Mouse (Mus musculus) hindbrain, postnatal 0 days (tissue): ENCODE measurements around the gene Olfr56. TPM values are rescaled to one million over a fixed set of nuclear protein-coding genes. Genes with fewer than 3 reads are reported as not detected.

ENCODE experiments used
- ATAC-seq: fragments of 200-750 bp; cut with Nextera tagmentation; 2 replicates; pipeline ENCODE4 v1.8.0; 2017; ENCODE audit warnings: mild to moderate bottlenecking, moderate TSS enrichment, moderate library complexity
- DNase-seq: peaks from one replicate; pipeline ENCODE4 v3.0.0-alpha.2; 2015; ENCODE audit warnings: low spot score
- H3K27ac ChIP-seq: fragments of 300-500 bp; sonication (generic); 2 replicates; pipeline ENCODE4 v1.5.1; 2014; ENCODE audit warnings: mild to moderate bottlenecking
- H3K27me3 ChIP-seq: fragments of 300-500 bp; sonication (generic); 2 replicates; pipeline ENCODE4 v1.6.1; 2014; ENCODE audit warnings: low read length, mixed read lengths; ENCODE audit not compliant: insufficient read depth
- H3K36me3 ChIP-seq: fragments of 300-500 bp; sonication (generic); 2 replicates; pipeline ENCODE4 v1.6.1; 2014; ENCODE audit warnings: low read length, mixed read lengths; ENCODE audit not compliant: insufficient read depth
- H3K4me1 ChIP-seq: fragments of 300-500 bp; sonication (generic); 2 replicates; pipeline ENCODE4 v1.6.1; 2014; ENCODE audit warnings: antibody characterized with exemption, low read length, mixed read lengths; ENCODE audit not compliant: insufficient read depth
- H3K4me2 ChIP-seq: fragments of 300-500 bp; sonication (generic); 2 replicates; pipeline ENCODE4 v1.6.1; 2014; ENCODE audit warnings: low read depth, mild to moderate bottlenecking, low read length, moderate library complexity, mixed read lengths
- H3K4me3 ChIP-seq: fragments of 300-500 bp; sonication (generic); 2 replicates; pipeline ENCODE4 v1.5.1; 2014; ENCODE audit warnings: low read length
- H3K9ac ChIP-seq: fragments of 300-500 bp; sonication (generic); replicated peaks from 2 replicates; pipeline ENCODE4 v1.6.1; 2014; ENCODE audit warnings: mild to moderate bottlenecking, low read length, moderate library complexity, mixed read lengths
- H3K9me3 ChIP-seq: fragments of 300-500 bp; sonication (generic); 2 replicates; pipeline ENCODE4 v1.6.1; 2016; ENCODE audit warnings: low read length, mixed read lengths
- CTCF ChIP-seq: IDR thresholded peaks from 2 replicates; pipeline ENCODE4 v1.5.1; 2016; ENCODE audit warnings: antibody characterized with exemption, control low read depth, low read depth
- WGBS: fragments of 180-500 bp; shearing (Covaris S2); extraction: QIAGEN DNeasy Blood & Tissue Kit; methylation state at CpG from one replicate; pipeline ENCODE4 v1.1.7; 2014; 5-methylcytosine and 5-hydroxymethylcytosine counted together
- polyA plus RNA-seq: library from polyadenylated mRNA; unstranded; fragments of >200 nt; fragmentation: Nextera tagmentation; extraction: Ambion mirVana; gene quantifications from 2 replicates; pipeline ENCODE4 v1.2.1, GENCODE M21; 2015
- total RNA-seq: library from RNA; depleted of rRNA; stranded (reverse); fragments of >200 nt; gene quantifications from 2 replicates; pipeline ENCODE4 v1.2.3, GENCODE M21; 2014

Olfr56 gene
- total and polyA plus RNA-seq, 2 experiments from 2014 or later = 0.16 TPM; not detected in 1

DNA sequence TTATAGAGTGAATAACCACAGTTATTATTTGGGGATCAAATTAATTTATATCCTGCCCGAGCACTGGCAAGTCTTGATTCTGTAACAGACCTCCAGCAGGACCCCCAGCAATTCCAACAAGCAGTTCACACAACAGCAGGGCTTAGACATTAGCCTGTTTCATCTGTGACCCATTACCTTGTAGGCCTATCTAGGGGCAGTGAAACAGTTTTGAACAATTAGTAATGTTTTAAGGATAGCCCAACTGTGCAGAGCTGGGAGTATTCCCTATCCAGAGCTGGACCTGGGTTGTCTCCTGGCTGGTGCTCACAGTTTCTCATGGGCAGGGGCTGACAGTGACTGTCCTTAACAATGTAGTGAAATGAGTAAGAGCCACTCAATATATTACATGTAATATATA lies 98.3 kb downstream of the Olfr56 start:
- DNase-seq = no peak
- TF ChIP-seq CTCF = no peak
- H3K27ac ChIP-seq = no peak overlapping the region

DNA sequence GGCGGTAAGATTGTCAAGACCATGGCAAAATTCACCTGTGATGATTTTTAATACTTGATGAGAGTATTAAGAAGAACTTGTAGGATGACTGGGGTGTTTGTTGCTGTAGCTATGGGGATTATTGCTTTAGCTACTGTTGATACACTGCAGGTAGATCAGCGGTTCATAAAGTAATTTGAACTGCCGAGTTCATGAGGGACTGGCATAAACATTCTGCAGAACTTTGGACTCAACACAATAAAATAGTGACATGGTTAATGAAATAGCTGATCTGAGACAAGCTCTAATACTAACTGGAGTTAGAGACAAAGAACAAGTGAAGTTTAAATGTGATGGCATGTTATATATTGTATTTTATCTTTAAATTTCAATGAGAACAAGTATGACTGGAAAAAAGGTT lies 100.0 kb downstream of the Olfr56 start:
- 90% methylated on average over 3 of the region's 3 CpGs for WGBS
- Histone ChIP-seq H3K36me3 (no peaks in the 10 kb centered on the region), H3K4me2 (no peak overlapping the region), H3K27me3 (no peaks in the 10 kb centered on the region), H3K9ac (no peak overlapping the region), H3K9me3 (no peaks in the 10 kb centered on the region), H3K4me3 (no peak overlapping the region), H3K4me1 (no peaks in the 10 kb centered on the region), H3K27ac (no peak overlapping the region)
- TF ChIP-seq CTCF = no peak
- ATAC-seq (no peak), DNase-seq (no peak)

More for the DNA sequence above, 98.3 kb downstream of the Olfr56 start:
- H3K9me3 ChIP-seq = no peaks in the 10 kb centered on the region
- H3K4me3 ChIP-seq = no peak overlapping the region
- no peak overlapping the region for H3K9ac ChIP-seq
- H3K4me1 ChIP-seq = no peaks in the 10 kb centered on the region
- no peaks in the 10 kb centered on the region for H3K36me3 ChIP-seq
- no peak overlapping the region for H3K4me2 ChIP-seq
- ATAC-seq = no peak
- no peaks in the 10 kb centered on the region for H3K27me3 ChIP-seq
- 72% methylated on average over 1 of the region's 1 CpGs for WGBS

GRCm38 (mm10) chr11:49080636-49081035 lies 101.9 kb downstream of the Olfr56 start:
- 83% methylated on average over 1 of the region's 1 CpGs for whole genome bisulfite sequencing
- TF ChIP-seq CTCF = no peak
- ATAC-seq (no peak), DNase-seq (no peak)
- Histone ChIP-seq H3K27me3 (no peaks in the 10 kb centered on the region), H3K4me2 (no peak overlapping the region), H3K9ac (no peak overlapping the region), H3K4me1 (no peaks in the 10 kb centered on the region), H3K9me3 (no peaks in the 10 kb centered on the region), H3K36me3 (no peaks in the 10 kb centered on the region), H3K27ac (no peak overlapping the region), H3K4me3 (no peak overlapping the region)

DNA sequence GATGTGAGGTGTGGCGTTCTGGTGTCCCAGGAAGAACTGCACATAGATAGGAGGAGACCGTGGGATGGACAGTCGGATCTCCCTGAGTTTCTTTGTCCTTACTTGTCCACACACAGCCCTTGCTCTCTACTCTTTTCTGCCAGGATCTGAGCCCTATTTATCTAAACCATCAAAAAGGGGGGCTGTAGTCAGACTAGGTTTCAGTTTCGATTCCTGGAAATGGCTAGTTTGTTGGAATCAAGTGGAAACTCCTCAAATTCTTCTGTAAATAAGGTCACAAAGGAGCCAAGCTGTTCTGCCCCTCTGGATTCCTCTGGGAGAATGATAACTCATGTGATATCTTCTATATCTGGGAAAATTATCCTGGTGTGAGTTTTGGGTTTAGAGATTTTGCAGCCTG lies 102.7 kb downstream of the Olfr56 start:
- no peaks in the 10 kb centered on the region for H3K36me3 ChIP-seq
- H3K9me3 ChIP-seq = no peaks in the 10 kb centered on the region
- no peak for DNase-seq
- H3K27me3 ChIP-seq = no peaks in the 10 kb centered on the region
- H3K27ac ChIP-seq = no peak overlapping the region
- 85% methylated on average over 4 of the region's 4 CpGs for WGBS
- H3K4me2 ChIP-seq = no peak overlapping the region
- ATAC-seq = no peak
- no peak overlapping the region for H3K4me3 ChIP-seq
- no peaks in the 10 kb centered on the region for H3K4me1 ChIP-seq
- no peak overlapping the region for H3K9ac ChIP-seq
- TF ChIP-seq CTCF = no peak

GRCm38 (mm10) chr11:49081886-49082285 lies 103.2 kb downstream of the Olfr56 start:
- WGBS = 71% methylated on average over 3 of the region's 3 CpGs
- H3K36me3 ChIP-seq = no peaks in the 10 kb centered on the region
- H3K9ac ChIP-seq = no peak overlapping the region
- ATAC-seq (no peak), DNase-seq (no peak)
- H3K4me1 ChIP-seq = no peaks in the 10 kb centered on the region
- H3K4me3 ChIP-seq = no peak overlapping the region
- no peak for TF ChIP-seq CTCF
- H3K4me2 ChIP-seq = no peak overlapping the region
- H3K27ac ChIP-seq = no peak overlapping the region
- H3K9me3 ChIP-seq = no peaks in the 10 kb centered on the region
- no peaks in the 10 kb centered on the region for H3K27me3 ChIP-seq

GRCm38 (mm10) chr11:49083146-49083545 lies 104.5 kb downstream of the Olfr56 start:
- WGBS = 92% methylated on average over 1 of the region's 1 CpGs
- H3K9me3 ChIP-seq = no peaks in the 10 kb centered on the region
- no peak for TF ChIP-seq CTCF
- no peak overlapping the region for H3K9ac ChIP-seq
- DNase-seq (no peak), ATAC-seq (no peak)
- no peak overlapping the region for H3K4me2 ChIP-seq
- H3K4me1 ChIP-seq = no peaks in the 10 kb centered on the region
- H3K27me3 ChIP-seq = no peaks in the 10 kb centered on the region
- no peak overlapping the region for H3K27ac ChIP-seq
- no peak overlapping the region for H3K4me3 ChIP-seq
- H3K36me3 ChIP-seq = no peaks in the 10 kb centered on the region

GRCm38 (mm10) chr11:49083808-49084207 lies 105.1 kb downstream of the Olfr56 start:
- Histone ChIP-seq H3K4me2 (no peak overlapping the region), H3K9ac (no peak overlapping the region), H3K4me1 (no peaks in the 10 kb centered on the region), H3K9me3 (no peaks in the 10 kb centered on the region), H3K27ac (no peak overlapping the region), H3K36me3 (no peaks in the 10 kb centered on the region), H3K27me3 (no peaks in the 10 kb centered on the region), H3K4me3 (no peak overlapping the region)
- TF ChIP-seq CTCF = no peak
- ATAC-seq (no peak), DNase-seq (no peak)
- 89% methylated on average over 3 of the region's 3 CpGs for WGBS
